8 mouse cellular contexts compared by ENCODE assay signal in genomic region chr6:31597136-31597460, GRCm38 (mm10). TPM values are rescaled to one million over a fixed set of nuclear protein-coding genes. Genes with fewer than 3 reads are reported as not detected.
DNase-seq lines count a peak whose midpoint lies in the region; ATAC-seq and TF ChIP-seq lines count a peak whose summit lies in the region.

No protein-coding gene starts in this region.

- H3K4me1 ChIP-seq in heart, embryonic 12.5 days (replicated peaks), result peaks cover 54% of the 10 kb centered on the region
- H3K4me1 ChIP-seq in megakaryocyte, embryonic 14.5 days, result peaks cover 96% of the 10 kb centered on the region
- H3K4me1 ChIP-seq in limb, embryonic 13.5 days, result peaks cover 38% of the 10 kb centered on the region
- peaks cover 5% of the 10 kb centered on the region; the same call in 1 of the 2 replicates for H3K4me1 ChIP-seq in stomach, postnatal 0 days (replicated peaks; ENCODE audit: control insufficient read depth, insufficient read depth)

- no peak for DNase-seq in heart, adult 9 months (ENCODE audit: low spot score in 2 of 2)
- no peak for DNase-seq in stomach, postnatal 0 days (ENCODE audit: low spot score)
- DNase-seq in gastrocnemius, postnatal 14 days, result no peak
- no peak for DNase-seq in spleen, postnatal 36 days (ENCODE audit: low spot score in 2 of 2)

- H3K4me2 ChIP-seq in heart, embryonic 12.5 days, result peak overlapping the region; percentile 16; the same call in 1 of the 2 replicates
- H3K4me2 ChIP-seq in limb, embryonic 13.5 days (replicated peaks), result no peak overlapping the region
- H3K4me2 ChIP-seq in stomach, postnatal 0 days (replicated peaks; ENCODE audit: low read depth), result no peak overlapping the region

- no peak overlapping the region; the same call in 1 of the 2 replicates for H3K9ac ChIP-seq in heart, embryonic 12.5 days
- no peak overlapping the region for H3K9ac ChIP-seq in limb, embryonic 13.5 days
- no peak overlapping the region for H3K9ac ChIP-seq in stomach, postnatal 0 days (ENCODE audit: low read length)

- no peaks in the 10 kb centered on the region for H3K9me3 ChIP-seq in heart, embryonic 12.5 days (replicated peaks)
- H3K9me3 ChIP-seq in megakaryocyte, embryonic 14.5 days, result no peaks in the 10 kb centered on the region
- H3K9me3 ChIP-seq in limb, embryonic 13.5 days, result no peaks in the 10 kb centered on the region
- no peaks in the 10 kb centered on the region for H3K9me3 ChIP-seq in stomach, postnatal 0 days (ENCODE audit: control insufficient read depth, low read length)

- TF ChIP-seq CTCF in stomach, postnatal 0 days (IDR thresholded peaks at IDR 0.05; ENCODE audit: low read depth), result no peak

- no peak for TF ChIP-seq EP300 in stomach, postnatal 0 days (optimal IDR thresholded peaks at IDR 0.05)

- intact Hi-C loops in gastrocnemius, postnatal 14 days (cut with DNase I; ENCODE audit: low total_unique reads), result no loop called here

- H3K27ac ChIP-seq in heart, embryonic 12.5 days (ENCODE audit: poor library complexity, severe bottlenecking), result peak overlapping the region; percentile 56
- H3K27ac ChIP-seq in limb, embryonic 13.5 days, result no peak overlapping the region
- peak overlapping the region; percentile 13 for H3K27ac ChIP-seq in stomach, postnatal 0 days (replicated peaks)

- no peak overlapping the region for H3K4me3 ChIP-seq in heart, embryonic 12.5 days
- peak overlapping the region; percentile 81 for H3K4me3 ChIP-seq in megakaryocyte, embryonic 14.5 days (replicated peaks)
- H3K4me3 ChIP-seq in limb, embryonic 13.5 days, result no peak overlapping the region
- H3K4me3 ChIP-seq in stomach, postnatal 0 days (ENCODE audit: low read depth, low read length), result no peak overlapping the region

- H3K27me3 ChIP-seq in heart, embryonic 12.5 days (replicated peaks), result no peaks in the 10 kb centered on the region
- H3K27me3 ChIP-seq in megakaryocyte, embryonic 14.5 days (replicated peaks), result no peaks in the 10 kb centered on the region
- H3K27me3 ChIP-seq in limb, embryonic 13.5 days, result no peaks in the 10 kb centered on the region
- no peaks in the 10 kb centered on the region for H3K27me3 ChIP-seq in stomach, postnatal 0 days (ENCODE audit: control insufficient read depth, insufficient read depth, low read length)

- WGBS in heart, embryonic 12.5 days, result 59% methylated on average over 4 of the region's 4 CpGs
- WGBS in limb, embryonic 13.5 days, result 40% methylated on average over 4 of the region's 4 CpGs
- WGBS in stomach, postnatal 0 days, result 18% methylated on average over 4 of the region's 4 CpGs

- no peaks in the 10 kb centered on the region for H3K36me3 ChIP-seq in heart, embryonic 12.5 days
- H3K36me3 ChIP-seq in megakaryocyte, embryonic 14.5 days (replicated peaks; ENCODE audit: low read length), result no peaks in the 10 kb centered on the region
- H3K36me3 ChIP-seq in limb, embryonic 13.5 days, result no peaks in the 10 kb centered on the region
- no peaks in the 10 kb centered on the region for H3K36me3 ChIP-seq in stomach, postnatal 0 days (ENCODE audit: control insufficient read depth, insufficient read depth, low read length)

- no peak for ATAC-seq in heart, embryonic 12.5 days (ENCODE audit: insufficient number of reproducible peaks, low FRiP score)
- no peak for ATAC-seq in megakaryocyte, adult 5-6 weeks (ENCODE audit: poor library complexity, severe bottlenecking)
- ATAC-seq in limb, embryonic 13.5 days (ENCODE audit: low FRiP score, low read depth), result 0 out of 2 replicates have a peak, but pooled peaks have one; percentile 25
- no peak; the same call in 1 of the 2 replicates for ATAC-seq in stomach, postnatal 0 days (ENCODE audit: low FRiP score, low TSS enrichment)

RNA-seq across cellular contexts. Expression of gene Podxl, which starts 33.3 kb away (rescaled TPM):
- 27.9 and 29.2 TPM in 2 replicates for polyA plus RNA-seq in heart, embryonic 12.5 days (2016; fragmentation: Nextera tagmentation; extraction: Ambion mirVana)
- 27.7 and 50.7 TPM in 2 replicates for polyA plus RNA-seq in megakaryocyte, embryonic 14.5 days (2012; ENCODE audit: insufficient read depth, low replicate concordance)
- total RNA-seq in megakaryocyte, adult 5-6 weeks (2015), result not detected in 2 replicates
- not detected in 2 replicates for total RNA-seq in megakaryocyte, adult 5-6 weeks (2017)
- polyA plus RNA-seq in limb, embryonic 13.5 days (2015; fragmentation: Nextera tagmentation; extraction: Ambion mirVana), result 6.5 and 7.4 TPM in 2 replicates
- polyA plus RNA-seq in stomach, postnatal 0 days (2015; fragmentation: Nextera tagmentation; extraction: Ambion mirVana), result 6.6 and 6.7 TPM in 2 replicates
- 10 to 100 TPM; 24.9 to 30.4 TPM for total RNA-seq in gastrocnemius, postnatal 14 days (2021)
